Mouse (Mus musculus) spleen, postnatal 14 days (tissue): ENCODE data around the gene Ablim2.

Experiments used
- DNase-seq, 2 experiments: peaks; one replicate each; pipeline ENCODE4 v3.0.0; 2021 to 2022; ENCODE audit warnings: low spot score in 2 of 2

The Ablim2 gene

GRCm38 (mm10) chr5:35882391-35882790 lies 124.7 kb downstream of the Ablim2 start:
- no peak for DNase-seq

DNA sequence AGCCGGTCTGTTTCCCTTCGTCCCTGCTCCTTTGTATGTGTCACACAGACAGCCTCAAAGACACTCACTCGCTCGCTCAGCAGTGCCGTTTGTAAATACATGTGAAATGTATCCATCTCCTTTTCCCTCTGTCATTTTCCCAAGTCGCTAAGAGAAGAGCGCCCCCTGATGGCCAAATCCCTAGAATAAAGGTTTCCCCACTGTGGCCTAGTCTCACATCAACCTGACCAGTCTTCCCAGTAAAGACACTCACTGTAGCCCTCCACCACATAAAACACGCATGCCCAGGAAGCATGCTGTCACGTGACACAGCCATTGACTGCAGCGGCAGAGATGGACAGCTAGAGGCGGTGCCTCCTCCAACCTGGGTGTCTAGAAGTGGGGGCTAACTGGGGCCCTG lies 126.6 kb downstream of the Ablim2 start:
- DNase-seq, result no peak

DNA sequence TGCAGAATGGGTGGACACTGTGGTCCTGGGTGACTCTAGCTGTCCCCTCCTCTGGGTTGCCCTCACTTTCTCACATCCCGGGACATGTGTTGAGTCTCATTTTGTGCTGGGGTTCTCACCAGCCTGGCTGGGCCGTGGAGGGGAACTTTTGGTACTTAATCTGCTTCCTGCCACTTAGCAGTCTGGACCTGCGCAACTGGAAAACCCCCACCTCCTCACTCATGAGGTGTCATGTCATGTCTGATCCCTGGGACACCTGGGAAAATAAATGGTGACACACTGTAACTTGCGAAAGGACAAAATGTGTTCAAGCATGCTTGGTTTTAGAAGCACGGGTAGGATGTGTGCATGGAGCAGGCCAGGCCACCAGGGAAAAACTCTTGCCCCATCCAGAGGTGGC lies 127.0 kb downstream of the Ablim2 start:
- DNase-seq, result no peak

- no peak for DNase-seq
Observed at GRCm38 (mm10) chr5:35888959-35889358, 131.3 kb downstream of the Ablim2 start.

GRCm38 (mm10) chr5:35889641-35890040 lies 132.0 kb downstream of the Ablim2 start:
- DNase-seq, result no peak

GRCm38 (mm10) chr5:35890985-35891730 lies 133.5 kb downstream of the Ablim2 start:
- DNase-seq, result no peak

DNA sequence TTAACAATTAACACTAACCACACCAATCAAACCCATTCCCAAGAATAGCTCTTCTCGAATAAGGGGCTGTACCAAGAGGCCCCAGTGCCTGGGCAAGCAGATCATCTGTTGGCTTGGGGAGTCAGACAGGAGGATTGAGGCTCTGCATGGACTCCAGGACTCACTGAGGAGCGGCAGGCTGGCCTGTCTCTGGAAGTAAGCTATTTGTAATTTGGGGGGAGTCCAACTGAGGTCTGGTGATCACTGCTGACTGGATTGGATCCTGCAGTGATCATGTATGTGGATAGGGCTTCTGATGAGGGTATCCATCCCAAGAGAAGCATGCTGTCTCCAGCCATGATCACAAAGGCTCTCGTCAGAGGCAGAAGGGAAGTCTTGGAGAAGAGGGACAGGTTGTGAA lies 134.7 kb downstream of the Ablim2 start:
- no peak for DNase-seq

- DNase-seq, result peak; percentile 92 to 95
Observed at GRCm38 (mm10) chr5:35893093-35893804, 135.6 kb downstream of the Ablim2 start, which contains the start of gene Afap1. Gene Afap1 (plus strand): TSS chr5:35893319.

- peak in 1 of 2 experiments; percentile 17 for DNase-seq
Observed at GRCm38 (mm10) chr5:35893805-35894260, 136.2 kb downstream of the Ablim2 start.

- no peak for DNase-seq
Observed at GRCm38 (mm10) chr5:35894295-35895047, 136.8 kb downstream of the Ablim2 start.

DNA sequence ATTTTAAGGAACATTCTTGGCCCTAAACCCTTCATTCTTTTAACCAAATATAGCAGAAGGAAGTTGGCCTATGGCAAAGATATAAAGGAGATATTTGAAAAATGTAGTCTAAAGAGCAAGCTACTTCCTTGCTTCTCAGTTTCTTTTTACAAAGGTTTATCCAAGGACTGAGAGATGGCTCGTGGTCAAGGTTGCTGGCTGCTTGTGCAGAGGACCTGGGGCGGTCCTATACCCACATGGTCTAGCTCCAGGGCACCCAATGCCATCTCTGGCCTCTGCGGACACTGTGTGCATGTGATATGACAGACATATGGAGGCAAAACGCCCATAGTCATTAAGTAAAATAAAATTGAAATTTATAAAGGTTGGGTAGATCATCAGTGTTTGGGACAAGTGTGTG lies 138.2 kb downstream of the Ablim2 start:
- no peak for DNase-seq

DNA sequence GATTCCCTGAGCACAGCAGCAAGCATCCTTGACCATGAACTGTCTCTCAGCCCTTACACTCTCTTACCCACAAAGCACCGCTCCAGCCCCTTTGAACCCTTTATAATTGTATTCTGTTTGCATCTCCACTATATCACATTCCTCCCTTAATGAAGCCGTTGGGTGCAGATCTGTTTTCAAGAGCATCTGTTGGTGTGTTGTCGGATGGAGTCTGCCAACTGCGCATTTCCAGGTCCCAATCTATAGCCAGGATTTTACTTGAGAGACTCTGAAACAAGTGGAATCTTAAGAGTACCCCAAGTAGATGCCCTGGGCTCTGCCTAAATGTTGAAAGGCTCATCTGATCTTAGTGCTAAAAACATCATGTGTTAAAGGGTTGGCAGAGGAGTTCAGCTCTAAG lies 138.9 kb downstream of the Ablim2 start:
- no peak for DNase-seq

DNA sequence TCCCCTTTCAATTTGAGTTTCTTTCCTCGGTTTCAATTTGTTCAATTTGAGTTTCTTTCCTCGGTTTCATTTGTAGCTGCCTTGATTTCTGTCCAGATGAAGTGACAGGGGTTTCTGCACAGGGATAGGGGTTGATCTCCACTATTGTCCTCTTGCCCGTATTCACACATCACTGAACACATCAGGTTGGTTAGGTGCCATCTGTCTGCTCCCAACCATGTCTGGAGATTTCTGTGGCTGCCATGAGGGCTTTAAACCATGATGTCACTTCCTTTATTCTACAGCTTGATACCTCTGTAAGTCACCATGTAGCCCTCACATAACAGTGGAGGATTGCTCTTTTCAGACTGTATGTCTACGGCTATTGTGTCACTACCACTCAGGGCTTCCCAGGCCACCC lies 139.5 kb downstream of the Ablim2 start:
- DNase-seq, result no peak

- DNase-seq, result no peak
Observed at GRCm38 (mm10) chr5:35898114-35898513, 140.4 kb downstream of the Ablim2 start.

GRCm38 (mm10) chr5:35898994-35899393 lies 141.3 kb downstream of the Ablim2 start:
- no peak for DNase-seq

- DNase-seq, result no peak
Observed at GRCm38 (mm10) chr5:35900401-35901225, 142.9 kb downstream of the Ablim2 start.

- DNase-seq, result no peak
Observed at GRCm38 (mm10) chr5:35901226-35901809, 143.6 kb downstream of the Ablim2 start.

GRCm38 (mm10) chr5:35903456-35903855 lies 145.8 kb downstream of the Ablim2 start:
- no peak for DNase-seq

DNA sequence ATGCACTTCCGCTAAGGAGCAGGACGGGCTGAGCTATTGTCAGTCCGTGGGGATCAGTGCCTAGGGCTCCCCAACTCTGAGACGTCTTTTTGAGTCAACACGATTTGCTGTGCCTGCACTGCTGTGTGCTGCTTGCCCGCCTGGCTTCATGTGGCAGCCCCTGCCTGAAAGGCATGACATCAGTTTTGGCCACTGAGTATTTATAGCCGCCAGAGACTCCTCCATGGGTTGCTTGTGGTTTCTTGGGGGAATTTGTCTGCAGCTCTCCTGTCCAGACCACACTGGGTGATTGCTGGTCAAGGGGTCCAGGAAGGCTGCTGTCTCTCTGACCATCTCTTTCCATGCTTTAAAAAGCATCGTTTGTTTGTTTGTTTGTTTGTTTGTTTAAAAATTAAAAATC lies 147.6 kb downstream of the Ablim2 start:
- no peak for DNase-seq

GRCm38 (mm10) chr5:35907090-35907489 lies 149.4 kb downstream of the Ablim2 start:
- DNase-seq, result no peak
